Mouse (Mus musculus) inflammation-experienced regulatory T-cells, adult 6 months (primary cell): ENCODE data around the gene Raet1e. TPM values are rescaled to one million over a fixed set of nuclear protein-coding genes. Genes with fewer than 3 reads are reported as not detected.
A peak's percentile ranks its signal among the peaks of the same experiment; 100 is the strongest.
"Not testable (repeated sequence)": the region's sequence is repeated elsewhere in the genome, so short reads cannot be mapped to it uniquely, and the experiment has no call there.

Source experiments
- ATAC-seq: one replicate; pipeline ENCODE4 v1.8.0; 2017
- polyA plus RNA-seq, 3 experiments: library from polyadenylated mRNA; unstranded; fragments of 100-300 nt; shearing (Covaris generic); gene quantifications; one replicate each; pipeline ENCODE4 v1.2.1; 2017

The Raet1e gene
- polyA plus RNA-seq, 3 experiments from 2014 or later: 0.49 TPM; not detected in 2

DNA sequence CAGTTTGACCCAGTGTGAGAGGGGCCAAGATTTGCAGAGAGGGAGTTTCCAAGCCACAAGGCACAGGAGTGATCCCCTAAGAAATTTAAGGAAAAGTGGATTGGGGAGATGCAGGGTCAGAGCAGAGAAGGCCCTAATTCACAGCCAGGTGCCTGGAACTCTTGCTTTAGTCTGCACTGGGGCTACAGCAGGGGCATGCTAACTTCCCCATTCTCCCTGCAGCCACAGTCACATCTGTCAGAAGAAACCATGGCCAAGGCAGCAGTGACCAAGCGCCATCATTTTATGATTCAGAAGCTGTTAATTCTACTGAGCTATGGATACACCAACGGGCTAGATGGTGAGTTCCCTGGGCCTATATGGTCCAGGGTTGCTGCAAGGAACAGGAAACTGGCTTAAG lies 204.1 kb downstream of the Raet1e start:
- ATAC-seq: not testable (repeated sequence)

DNA sequence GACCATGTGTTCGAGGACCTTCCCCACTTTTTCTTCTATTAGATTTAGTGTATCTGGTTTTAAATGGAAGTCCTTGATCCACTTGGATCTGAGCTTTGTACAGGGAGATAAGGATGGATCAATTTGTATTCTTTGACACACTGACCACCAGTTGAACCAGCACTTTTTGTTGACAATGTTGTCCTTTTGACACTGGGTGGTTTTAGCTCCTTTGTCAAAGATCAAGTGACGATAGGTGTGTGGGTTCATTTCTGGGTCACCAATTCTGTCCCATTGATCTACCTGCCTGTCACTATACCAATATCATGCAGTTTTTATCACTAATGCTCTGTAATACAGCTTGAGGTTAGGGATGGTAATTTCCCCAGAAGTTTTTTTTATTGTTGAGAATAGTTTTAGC lies 206.5 kb downstream of the Raet1e start:
- ATAC-seq: not testable (repeated sequence)

DNA sequence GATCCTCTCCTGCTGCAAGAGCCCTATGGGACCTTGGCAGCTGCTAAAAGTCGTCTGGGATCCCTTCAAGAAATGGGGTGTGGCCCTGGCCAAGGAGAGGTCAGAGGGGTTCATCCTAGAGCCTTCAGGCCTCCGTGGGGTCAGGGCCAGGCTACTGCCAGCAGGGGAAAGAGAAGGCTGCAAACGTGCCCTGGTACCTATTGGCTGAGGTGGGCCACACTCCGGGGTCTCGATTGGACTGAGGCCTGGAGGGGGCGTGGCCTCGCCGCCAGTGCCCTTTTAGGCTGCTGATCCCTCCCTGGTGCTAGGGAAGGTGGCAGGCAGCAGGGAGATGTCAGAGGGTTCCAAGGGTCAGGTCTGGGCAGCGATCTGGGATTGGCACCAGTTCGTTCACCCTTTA lies 222.9 kb downstream of the Raet1e start:
- not testable (repeated sequence) for ATAC-seq

DNA sequence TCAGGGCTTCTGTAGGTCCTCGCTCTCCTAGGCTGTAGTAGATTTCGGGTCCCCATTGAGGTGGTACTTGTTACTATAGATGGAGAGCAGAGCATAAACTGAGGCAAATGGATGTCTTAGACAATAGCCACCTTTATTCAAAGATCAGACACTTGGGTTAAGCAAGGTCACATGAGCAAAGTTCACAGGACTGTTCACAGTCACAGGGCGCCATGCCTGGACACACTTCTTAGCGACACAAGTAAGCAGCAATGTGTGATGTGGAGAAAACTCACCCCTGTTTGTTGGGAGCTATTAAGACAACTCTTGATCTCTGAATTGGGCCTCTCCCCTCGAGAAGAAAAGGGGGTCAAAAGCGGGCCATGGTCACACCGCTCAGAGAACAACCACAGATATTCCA lies 231.8 kb downstream of the Raet1e start:
- not testable (repeated sequence) for ATAC-seq

DNA sequence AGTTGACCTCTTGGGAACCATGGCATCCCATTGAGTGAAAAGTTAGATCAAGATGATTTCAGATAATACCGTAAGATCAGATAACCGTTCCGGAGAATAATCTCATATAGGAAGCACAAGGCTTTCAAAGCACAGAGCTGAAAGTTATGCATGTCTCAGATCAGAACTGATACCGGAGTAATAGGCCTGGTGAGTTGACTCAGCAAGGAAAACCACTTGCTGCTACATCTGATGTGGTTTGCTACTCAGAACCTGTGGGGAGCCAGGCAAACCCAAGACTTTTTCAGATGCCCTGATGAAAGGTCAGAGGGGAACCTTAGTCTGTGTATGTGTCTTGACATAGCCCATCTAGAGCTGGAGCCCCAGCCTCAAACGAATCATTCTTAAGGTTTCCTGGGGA lies 233.2 kb downstream of the Raet1e start:
- ATAC-seq: not testable (repeated sequence)

DNA sequence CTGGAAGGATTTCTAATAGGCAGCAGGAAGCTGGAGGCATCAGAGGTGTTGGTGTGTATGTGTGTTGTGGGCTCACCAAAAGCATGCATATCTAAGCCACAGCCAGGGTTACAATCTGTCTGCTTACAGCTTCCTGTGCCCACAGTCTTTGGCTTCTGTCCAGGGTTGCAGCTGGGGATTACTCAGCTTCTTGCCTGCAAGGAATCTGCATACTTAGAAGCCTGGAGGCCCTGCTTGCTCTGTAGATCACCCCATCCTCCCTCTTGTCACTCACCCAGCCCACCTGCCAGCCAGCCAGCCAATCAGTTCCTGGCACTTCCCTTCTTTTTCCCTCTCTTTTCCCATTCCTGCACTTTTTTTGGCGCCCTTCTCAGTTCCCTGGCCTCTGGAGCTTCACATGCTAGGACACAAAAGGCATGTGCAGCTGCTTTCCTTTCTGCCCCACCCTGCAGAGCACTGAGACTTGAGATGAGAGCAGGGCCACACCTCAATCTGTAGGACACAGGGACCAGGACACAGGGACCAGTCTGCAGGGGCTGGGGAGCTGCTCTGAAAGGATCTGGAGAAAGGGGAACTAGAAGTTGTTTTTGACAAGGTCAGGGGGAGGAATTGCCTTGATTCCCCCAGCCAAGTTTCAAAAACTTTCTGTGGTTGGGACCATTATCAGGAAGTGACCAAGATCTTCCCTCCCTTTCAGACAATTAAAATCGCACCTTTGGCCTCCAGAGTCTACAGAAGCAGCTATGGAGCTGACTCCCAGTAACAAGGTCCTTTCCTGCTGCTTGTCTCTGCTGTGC lies 234.9 kb downstream of the Raet1e start:
- ATAC-seq: not testable (repeated sequence)

DNA sequence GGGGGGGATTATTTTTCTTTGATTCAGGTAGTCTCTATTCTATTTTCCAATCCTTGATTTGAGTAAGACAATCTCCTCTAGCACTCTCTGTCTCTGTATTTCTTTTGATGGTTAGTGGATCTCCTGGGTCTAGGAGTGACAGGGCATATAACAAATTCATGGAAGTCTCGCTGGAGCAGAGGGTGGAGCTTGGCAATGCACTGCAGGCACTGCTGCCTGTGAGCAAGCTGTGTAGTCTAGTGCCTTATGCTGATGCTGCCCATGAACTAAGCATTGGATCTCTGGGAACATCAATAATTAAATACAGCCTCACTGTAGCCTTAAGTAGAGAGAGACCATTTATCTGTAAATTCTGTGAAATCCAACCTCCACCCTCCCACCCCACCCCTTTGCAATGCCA lies 238.3 kb downstream of the Raet1e start:
- not testable (repeated sequence) for ATAC-seq

DNA sequence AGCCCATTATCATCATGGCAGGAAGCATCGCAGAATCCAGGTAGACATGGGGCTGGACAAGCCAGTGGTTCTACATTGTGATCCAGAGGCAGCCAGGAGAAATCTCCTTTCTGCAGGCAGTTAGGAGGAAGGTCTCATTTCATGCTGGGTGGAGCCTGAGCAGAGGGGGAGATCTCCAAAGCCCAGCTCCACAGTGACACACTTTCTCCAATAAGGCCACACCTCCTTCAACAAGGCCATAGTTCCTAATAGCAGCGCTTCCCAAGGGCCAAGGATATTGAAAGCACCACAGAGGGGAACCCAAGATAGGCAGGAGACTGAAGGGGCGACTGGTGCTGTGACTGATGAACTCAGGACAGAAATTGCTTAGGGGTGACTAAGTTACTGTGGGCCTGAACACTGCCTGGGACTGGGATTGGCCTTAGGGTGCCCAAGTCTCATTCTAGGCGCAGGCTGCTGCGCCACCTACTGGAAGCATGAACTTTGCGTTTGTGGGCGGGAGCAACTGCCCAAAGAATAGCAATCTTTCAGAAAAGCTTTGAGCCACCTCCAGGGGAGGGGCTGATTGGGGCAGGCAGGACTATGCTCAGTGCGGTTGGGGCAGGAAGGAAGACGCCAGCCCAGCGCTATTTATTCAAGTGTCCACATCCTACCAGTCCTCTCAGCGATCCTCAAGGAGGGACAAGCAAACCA lies 244.0 kb downstream of the Raet1e start:
- peak; percentile 78 for ATAC-seq

DNA sequence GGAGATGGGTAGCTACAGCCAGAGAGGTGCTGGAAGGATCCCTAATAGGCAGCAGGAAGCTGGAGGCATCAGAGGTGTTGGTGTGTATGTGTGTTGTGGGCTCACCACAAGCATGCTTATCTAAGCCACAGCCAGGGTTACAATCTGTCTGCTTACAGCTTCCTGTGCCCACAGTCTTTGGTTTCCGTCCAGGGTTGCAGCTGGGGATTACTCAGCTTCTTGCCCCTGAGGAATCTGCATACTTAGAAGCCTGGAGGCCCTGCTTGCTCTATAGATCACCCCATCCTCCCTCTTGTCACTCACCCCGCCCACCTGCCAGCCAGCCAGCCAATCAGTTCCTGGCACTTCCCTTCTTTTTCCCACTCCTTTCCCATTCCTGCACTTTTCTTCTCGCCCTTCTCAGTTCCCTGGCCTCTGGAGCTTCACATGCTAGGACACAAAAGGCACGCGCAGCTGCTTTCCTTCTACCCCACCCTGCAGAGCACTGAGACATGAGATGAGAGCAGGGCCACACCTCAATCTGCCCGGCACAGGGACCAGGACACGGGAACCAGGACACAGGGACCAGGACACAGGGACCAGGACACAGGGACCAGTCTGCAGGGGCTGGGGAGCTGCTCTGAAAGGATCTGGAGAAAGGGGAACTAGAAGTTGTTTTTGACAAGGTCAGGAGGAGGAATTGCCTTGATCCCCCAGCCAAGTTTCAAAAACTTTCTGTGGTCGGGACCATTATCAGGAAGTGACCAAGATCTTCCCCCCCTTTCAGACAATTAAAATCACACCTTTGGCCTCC lies 255.5 kb downstream of the Raet1e start:
- ATAC-seq: peak; percentile 74

Other genes starting within 250 kb of the Raet1e start
- not detected for gene 4930444G20Rik, start 90.5 kb upstream of the Raet1e start, polyA plus RNA-seq
- 10 to 100 TPM in 2 of 3 experiments, 1 to 10 TPM in 1; 9.4 to 12.6 (median 12.1) TPM for gene E030030I06Rik, start 9.3 kb upstream of the Raet1e start, polyA plus RNA-seq
- 10 to 100 TPM in 1 of 3 experiments, 1 to 10 TPM in 2; 3.6 to 12.3 (median 6.7) TPM for gene H60b, start within 50 bp of the Raet1e start, polyA plus RNA-seq
- gene Raet1d, start 202.0 kb downstream of the Raet1e start, polyA plus RNA-seq: not detected